Mouse (Mus musculus) liver, embryonic 15.5 days (tissue): ENCODE measurements around the gene Lgr5. TPM values are rescaled to one million over a fixed set of nuclear protein-coding genes. Genes with fewer than 3 reads are reported as not detected.

ENCODE experiments used
- ATAC-seq: fragments of 200-750 bp; cut with Nextera tagmentation; 2 replicates; pipeline ENCODE4 v1.8.0; 2017; ENCODE audit warnings: moderate number of reproducible peaks, mild to moderate bottlenecking, moderate library complexity; ENCODE audit not compliant: insufficient read depth
- H3K27ac ChIP-seq: fragments of 300-500 bp; sonication (generic); replicated peaks from 2 replicates; pipeline ENCODE4 v1.5.1; 2015; ENCODE audit warnings: mild to moderate bottlenecking, inconsistent platforms
- H3K27me3 ChIP-seq: fragments of 300-500 bp; sonication (generic); 2 replicates; pipeline ENCODE4 v1.6.1; 2015; ENCODE audit warnings: mild to moderate bottlenecking, inconsistent platforms
- H3K36me3 ChIP-seq: fragments of 300-500 bp; sonication (generic); replicated peaks from 2 replicates; pipeline ENCODE4 v1.6.1; 2015; ENCODE audit warnings: moderate library complexity, mild to moderate bottlenecking, inconsistent platforms
- H3K4me1 ChIP-seq: fragments of 300-500 bp; sonication (generic); replicated peaks from 2 replicates; pipeline ENCODE4 v1.6.1; 2015; ENCODE audit warnings: inconsistent platforms
- H3K4me2 ChIP-seq: fragments of 300-500 bp; sonication (generic); 2 replicates; pipeline ENCODE4 v1.6.1; 2015; ENCODE audit warnings: moderate library complexity, mild to moderate bottlenecking, inconsistent platforms
- H3K4me3 ChIP-seq: fragments of 300-500 bp; sonication (generic); replicated peaks from 2 replicates; pipeline ENCODE4 v1.5.1; 2015; ENCODE audit warnings: mild to moderate bottlenecking, inconsistent platforms
- H3K9ac ChIP-seq: fragments of 300-500 bp; sonication (generic); 2 replicates; pipeline ENCODE4 v1.6.1; 2015; ENCODE audit warnings: moderate library complexity, mild to moderate bottlenecking, inconsistent platforms
- H3K9me3 ChIP-seq: fragments of 300-500 bp; sonication (generic); replicated peaks from 2 replicates; pipeline ENCODE4 v1.6.1; 2016; ENCODE audit warnings: inconsistent platforms
- WGBS: fragments of 180-500 bp; shearing (Covaris S2); methylation state at CpG from one replicate; pipeline ENCODE4 v1.1.7; 2015; ENCODE audit warnings: mixed read lengths; ENCODE audit not compliant: insufficient replicate concordance; 5-methylcytosine and 5-hydroxymethylcytosine counted together
- polyA plus RNA-seq: library from polyadenylated mRNA; unstranded; fragments of >200 nt; fragmentation: Nextera tagmentation; extraction: Ambion mirVana; gene quantifications from 2 replicates; pipeline ENCODE4 v1.2.1, GENCODE M21; 2015

The Lgr5 gene
- polyA plus RNA-seq, 1 experiment from 2014 or later = 0.70 TPM

- Histone ChIP-seq H3K4me1 (no peaks in the 10 kb centered on the region), H3K4me2 (no peak overlapping the region), H3K27ac (no peak overlapping the region), H3K4me3 (no peak overlapping the region), H3K36me3 (no peaks in the 10 kb centered on the region), H3K9me3 (no peaks in the 10 kb centered on the region), H3K9ac (no peak overlapping the region), H3K27me3 (no peaks in the 10 kb centered on the region)
- 57% methylated on average over 2 of the region's 2 CpGs for WGBS
- ATAC-seq = no peak
These were observed 17.0 kb downstream of the Lgr5 start for GRCm38 (mm10) chr10:115570577-115570976.

GRCm38 (mm10) chr10:115569712-115570491 is 17.7 kb downstream of the Lgr5 start, which contains the start of gene A930009A15Rik:
Gene A930009A15Rik, plus strand, starts transcription at chr10:115569986.
- ATAC-seq = no peak
- H3K36me3 ChIP-seq = no peaks in the 10 kb centered on the region
- no peak within 1 kb of the TSS for H3K27ac ChIP-seq
- 67% methylated on average over 15 of the region's 15 CpGs for WGBS
- no peaks in the 10 kb centered on the region for H3K4me1 ChIP-seq
- no peak within 1 kb of the TSS for H3K9ac ChIP-seq
- no peaks in the 10 kb centered on the region for H3K9me3 ChIP-seq
- H3K4me2 ChIP-seq = no peak within 1 kb of the TSS
- H3K27me3 ChIP-seq = no peaks in the 10 kb centered on the region
- H3K4me3 ChIP-seq = no peak within 1 kb of the TSS

DNA sequence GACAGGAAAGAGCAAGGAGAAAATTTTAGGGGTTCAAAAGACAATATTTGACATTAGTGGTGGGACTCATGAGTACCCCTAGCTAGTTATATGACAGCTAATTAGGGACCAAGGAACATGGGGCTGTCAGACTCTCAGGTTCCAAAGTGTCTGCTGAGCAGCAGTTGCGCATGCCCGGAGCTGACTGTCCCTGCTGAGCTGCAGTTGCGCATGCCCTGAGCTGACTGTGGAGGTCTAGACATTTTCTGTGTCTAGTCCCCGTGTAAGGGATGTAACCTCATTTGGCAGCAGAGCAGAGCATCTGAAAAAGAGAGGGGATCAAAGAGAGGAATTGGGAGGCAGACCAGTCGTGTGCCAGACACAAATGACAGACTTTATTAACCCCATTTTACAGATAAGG is 23.6 kb downstream of the Lgr5 start:
- no peak overlapping the region for H3K27ac ChIP-seq
- no peak for ATAC-seq
- H3K27me3 ChIP-seq = no peaks in the 10 kb centered on the region
- H3K4me2 ChIP-seq = no peak overlapping the region
- WGBS = 61% methylated on average over 5 of the region's 5 CpGs
- H3K4me1 ChIP-seq = no peaks in the 10 kb centered on the region
- H3K9me3 ChIP-seq = no peaks in the 10 kb centered on the region
- H3K9ac ChIP-seq = no peak overlapping the region
- no peak overlapping the region for H3K4me3 ChIP-seq
- no peaks in the 10 kb centered on the region for H3K36me3 ChIP-seq

- no peaks in the 10 kb centered on the region for H3K4me1 ChIP-seq
- 64% methylated on average over 4 of the region's 4 CpGs for WGBS
- H3K4me3 ChIP-seq = no peak overlapping the region
- H3K27me3 ChIP-seq = no peaks in the 10 kb centered on the region
- H3K27ac ChIP-seq = no peak overlapping the region
- no peaks in the 10 kb centered on the region for H3K36me3 ChIP-seq
- H3K4me2 ChIP-seq = no peak overlapping the region
- H3K9ac ChIP-seq = no peak overlapping the region
- H3K9me3 ChIP-seq = no peaks in the 10 kb centered on the region
- ATAC-seq = no peak
These were observed 24.5 kb downstream of the Lgr5 start for GRCm38 (mm10) chr10:115562911-115563686.

DNA sequence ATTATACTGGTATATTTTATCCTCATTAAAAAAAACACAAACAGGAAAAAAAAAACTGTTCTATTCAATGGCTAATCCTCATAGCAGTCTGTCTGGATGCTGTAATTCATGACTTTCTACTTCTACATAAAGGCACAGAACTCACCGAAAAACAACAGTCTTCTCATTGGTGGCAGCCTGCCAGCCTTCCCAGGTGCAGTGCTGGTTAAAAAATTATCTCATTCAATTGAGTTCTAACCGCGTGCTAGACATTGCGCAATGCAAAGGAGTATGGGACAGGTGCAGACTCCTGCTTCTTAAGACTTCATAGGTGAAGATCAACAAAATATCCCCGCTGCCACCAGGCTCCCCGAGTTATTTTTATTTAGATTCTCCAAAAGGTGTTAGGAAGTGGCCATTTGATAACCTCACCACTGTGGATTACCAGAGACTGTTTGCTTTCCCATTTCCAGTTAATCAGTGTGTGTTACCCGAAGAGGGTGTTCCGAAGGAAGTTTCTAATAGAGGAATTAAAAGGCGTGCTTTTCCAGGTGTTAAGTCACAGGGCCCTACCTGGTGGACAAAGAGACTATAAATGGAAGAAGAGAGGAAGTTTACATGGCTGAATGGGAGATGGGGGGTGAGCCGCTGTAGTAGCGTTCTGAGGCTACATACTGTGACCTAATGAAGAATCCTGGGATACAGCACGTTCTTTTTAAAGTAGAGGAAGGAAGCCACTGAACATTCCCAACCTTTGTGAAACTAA is 26.3 kb downstream of the Lgr5 start:
- H3K36me3 ChIP-seq = no peaks in the 10 kb centered on the region
- no peak overlapping the region for H3K27ac ChIP-seq
- H3K4me1 ChIP-seq = no peaks in the 10 kb centered on the region
- no peak for ATAC-seq
- H3K9me3 ChIP-seq = no peaks in the 10 kb centered on the region
- H3K4me2 ChIP-seq = no peak overlapping the region
- no peak overlapping the region for H3K9ac ChIP-seq
- no peak overlapping the region for H3K4me3 ChIP-seq
- WGBS = 52% methylated on average over 12 of the region's 12 CpGs
- no peaks in the 10 kb centered on the region for H3K27me3 ChIP-seq

DNA sequence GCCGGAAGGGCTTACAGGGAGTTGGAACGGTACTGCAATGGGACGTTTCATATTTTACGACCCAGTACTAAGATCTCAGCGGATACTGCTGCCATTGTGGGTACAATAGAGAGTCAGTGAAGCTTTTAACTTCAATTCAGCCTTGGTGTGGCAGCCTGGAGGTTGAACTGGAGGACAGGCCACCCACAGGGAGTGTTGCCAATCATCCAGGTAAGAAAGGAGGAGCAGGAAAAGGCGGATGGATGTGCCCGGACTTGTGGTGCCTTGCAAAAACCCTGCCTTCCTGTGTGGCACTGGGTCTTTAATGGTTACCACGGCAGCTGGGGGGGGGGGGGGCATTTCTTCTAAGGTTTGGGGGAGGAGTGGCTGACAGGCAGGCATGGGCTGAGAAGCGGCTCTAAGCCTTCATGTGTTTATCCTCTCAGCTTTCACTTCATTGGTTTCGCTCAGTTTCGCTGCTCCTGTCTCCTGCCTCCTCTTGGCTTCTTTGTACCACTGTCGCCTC is 30.8 kb downstream of the Lgr5 start:
- H3K4me3 ChIP-seq = no peak overlapping the region
- no peaks in the 10 kb centered on the region for H3K36me3 ChIP-seq
- no peak for ATAC-seq
- WGBS = 56% methylated on average over 12 of the region's 12 CpGs
- no peaks in the 10 kb centered on the region for H3K4me1 ChIP-seq
- no peaks in the 10 kb centered on the region for H3K27me3 ChIP-seq
- H3K9me3 ChIP-seq = no peaks in the 10 kb centered on the region
- H3K27ac ChIP-seq = no peak overlapping the region
- H3K4me2 ChIP-seq = no peak overlapping the region
- H3K9ac ChIP-seq = no peak overlapping the region

DNA sequence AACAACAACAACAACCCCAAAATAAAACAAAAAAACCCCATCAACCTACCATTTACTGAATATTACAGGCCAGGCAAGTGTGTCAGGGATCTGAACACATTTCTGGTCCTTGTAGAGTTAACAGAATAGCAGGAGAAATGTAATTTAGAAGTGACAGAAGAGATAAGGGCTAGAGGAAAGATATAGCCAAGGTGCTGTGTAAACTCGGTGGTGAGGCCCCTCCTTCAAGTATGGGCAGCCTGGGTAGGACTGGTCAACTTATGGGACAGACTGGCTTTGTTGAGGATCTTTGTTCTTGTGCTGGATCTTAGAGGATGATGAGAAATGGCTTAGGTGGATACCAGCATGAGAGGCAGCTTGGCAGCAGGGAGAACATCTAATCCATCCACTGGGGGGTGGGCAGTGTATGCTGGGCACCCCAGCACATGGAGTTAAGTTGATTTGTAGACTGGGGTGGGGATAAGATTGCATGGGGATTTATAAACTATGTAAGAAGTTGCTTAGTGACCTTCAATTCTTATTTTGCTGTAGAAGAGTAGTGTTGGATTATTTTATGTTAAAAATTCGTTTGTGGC is 32.3 kb downstream of the Lgr5 start:
- no peak overlapping the region for H3K4me2 ChIP-seq
- H3K27me3 ChIP-seq = no peaks in the 10 kb centered on the region
- H3K27ac ChIP-seq = no peak overlapping the region
- no peak overlapping the region for H3K4me3 ChIP-seq
- H3K9me3 ChIP-seq = no peaks in the 10 kb centered on the region
- H3K4me1 ChIP-seq = no peaks in the 10 kb centered on the region
- no peak overlapping the region for H3K9ac ChIP-seq
- ATAC-seq = no peak
- H3K36me3 ChIP-seq = no peaks in the 10 kb centered on the region
- 19% methylated on average over 2 of the region's 2 CpGs for WGBS

DNA sequence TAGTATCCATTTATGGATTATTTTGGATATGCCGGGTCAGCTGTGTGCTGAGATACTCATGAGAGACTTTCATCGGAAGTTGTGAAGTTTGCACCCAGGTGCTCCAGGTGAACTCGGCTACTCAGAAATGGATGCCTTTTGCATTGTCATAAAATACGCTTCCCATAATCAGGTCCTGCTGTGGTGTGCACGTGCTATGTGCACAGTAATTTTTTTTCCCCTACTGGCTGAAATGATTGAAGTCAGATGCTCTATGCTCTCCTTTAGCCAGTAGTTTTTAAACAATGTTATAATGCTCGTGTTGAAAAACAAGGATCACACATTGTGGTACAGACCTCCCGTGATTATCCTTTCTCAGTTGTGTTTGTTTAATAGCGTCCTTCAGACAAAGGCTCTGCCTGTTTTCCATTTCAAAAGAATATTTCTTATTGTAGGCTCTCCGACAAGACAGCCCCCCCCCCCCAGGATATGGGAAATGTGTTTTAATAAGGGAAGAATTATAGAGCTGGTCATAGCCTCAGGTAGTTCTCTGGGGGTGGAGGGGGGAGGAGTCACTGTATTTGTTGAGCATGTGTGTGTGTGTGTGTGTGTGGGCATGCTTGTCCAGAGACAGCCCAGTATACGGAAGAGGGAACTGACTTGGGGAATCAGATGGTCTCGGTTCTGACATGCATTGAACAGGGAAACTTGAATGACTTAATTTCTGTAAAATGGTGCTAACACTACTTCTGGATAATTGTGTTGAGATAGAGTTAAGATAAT is 34.0 kb downstream of the Lgr5 start:
- no peak overlapping the region for H3K4me3 ChIP-seq
- WGBS = 65% methylated on average over 11 of the region's 11 CpGs
- no peak overlapping the region for H3K4me2 ChIP-seq
- no peaks in the 10 kb centered on the region for H3K9me3 ChIP-seq
- no peak overlapping the region for H3K27ac ChIP-seq
- H3K9ac ChIP-seq = no peak overlapping the region
- no peaks in the 10 kb centered on the region for H3K4me1 ChIP-seq
- H3K36me3 ChIP-seq = no peaks in the 10 kb centered on the region
- no peak for ATAC-seq
- H3K27me3 ChIP-seq = no peaks in the 10 kb centered on the region

DNA sequence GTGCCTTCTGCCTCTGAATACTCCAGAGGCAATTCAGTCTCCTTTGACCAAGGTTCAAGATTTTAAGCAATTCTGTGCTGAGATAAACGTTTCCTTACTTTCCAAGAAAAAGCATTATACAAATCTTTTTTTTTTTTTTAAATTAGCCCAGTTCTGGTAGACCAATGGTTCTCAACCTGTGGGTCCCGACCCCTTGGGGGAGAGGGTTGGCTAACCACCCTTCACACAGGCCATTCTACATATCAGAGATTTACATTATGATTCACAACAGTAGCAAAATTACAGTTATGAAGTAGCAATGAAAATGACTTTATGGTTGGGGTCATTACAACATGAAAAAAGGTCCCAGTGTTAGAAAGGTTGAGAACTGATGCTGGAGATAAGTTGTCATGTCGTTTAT is 36.5 kb downstream of the Lgr5 start:
- no peaks in the 10 kb centered on the region for H3K27me3 ChIP-seq
- no peak for ATAC-seq
- no peak overlapping the region for H3K9ac ChIP-seq
- H3K4me1 ChIP-seq = no peaks in the 10 kb centered on the region
- H3K9me3 ChIP-seq = no peaks in the 10 kb centered on the region
- no peak overlapping the region for H3K4me2 ChIP-seq
- H3K4me3 ChIP-seq = no peak overlapping the region
- H3K27ac ChIP-seq = no peak overlapping the region
- WGBS = 39% methylated on average over 3 of the region's 3 CpGs
- H3K36me3 ChIP-seq = no peaks in the 10 kb centered on the region

DNA sequence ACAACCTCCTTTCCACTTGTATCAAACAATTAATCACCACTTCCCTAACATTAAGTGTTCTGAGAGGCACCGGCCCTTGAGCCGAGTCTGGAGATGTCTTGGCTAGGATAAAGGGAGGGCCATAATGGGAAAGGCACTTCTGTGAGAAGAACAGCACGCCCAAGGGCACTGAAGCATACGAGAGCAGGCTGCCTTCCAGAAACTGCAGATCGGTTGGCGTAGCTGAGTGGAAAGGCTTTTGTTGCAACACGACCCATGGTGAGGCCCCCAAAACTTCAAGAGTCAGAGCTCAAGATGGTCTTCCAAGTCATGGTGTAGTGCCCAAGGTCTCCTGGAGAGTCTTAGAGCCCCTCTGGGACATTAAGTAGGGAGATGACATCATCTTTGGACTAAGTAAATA is 37.3 kb downstream of the Lgr5 start:
- ATAC-seq = no peak
- H3K9me3 ChIP-seq = no peaks in the 10 kb centered on the region
- H3K36me3 ChIP-seq = no peaks in the 10 kb centered on the region
- no peak overlapping the region for H3K9ac ChIP-seq
- H3K27me3 ChIP-seq = no peaks in the 10 kb centered on the region
- H3K4me3 ChIP-seq = no peak overlapping the region
- 73% methylated on average over 7 of the region's 7 CpGs for WGBS
- H3K4me1 ChIP-seq = no peaks in the 10 kb centered on the region
- no peak overlapping the region for H3K4me2 ChIP-seq
- no peak overlapping the region for H3K27ac ChIP-seq
